Mouse (Mus musculus): ENCODE measurements around the gene Foxp1.

Gene Foxp1

DNA sequence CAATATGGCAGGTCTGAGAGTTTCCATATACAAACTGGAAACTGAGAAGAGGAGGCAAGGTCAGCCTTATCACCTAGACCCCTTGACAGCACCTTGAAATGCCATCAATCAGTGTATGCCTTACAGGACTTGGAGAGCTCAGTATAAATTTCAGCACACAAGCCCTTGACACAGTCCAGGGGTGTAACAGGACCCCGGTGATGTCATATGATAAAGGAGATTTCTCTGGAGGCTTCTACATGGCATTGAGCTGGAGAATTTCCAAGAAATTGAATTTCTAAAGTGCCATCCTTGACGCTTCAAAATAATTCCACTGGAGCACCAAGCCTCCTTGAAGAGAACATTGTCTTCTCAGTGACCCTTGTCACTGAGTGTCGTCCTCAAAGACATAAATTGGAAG, 463.8 kb downstream of the Foxp1 start:
- ATAC-seq (ENCODE audit: low TSS enrichment) = no peak

DNA sequence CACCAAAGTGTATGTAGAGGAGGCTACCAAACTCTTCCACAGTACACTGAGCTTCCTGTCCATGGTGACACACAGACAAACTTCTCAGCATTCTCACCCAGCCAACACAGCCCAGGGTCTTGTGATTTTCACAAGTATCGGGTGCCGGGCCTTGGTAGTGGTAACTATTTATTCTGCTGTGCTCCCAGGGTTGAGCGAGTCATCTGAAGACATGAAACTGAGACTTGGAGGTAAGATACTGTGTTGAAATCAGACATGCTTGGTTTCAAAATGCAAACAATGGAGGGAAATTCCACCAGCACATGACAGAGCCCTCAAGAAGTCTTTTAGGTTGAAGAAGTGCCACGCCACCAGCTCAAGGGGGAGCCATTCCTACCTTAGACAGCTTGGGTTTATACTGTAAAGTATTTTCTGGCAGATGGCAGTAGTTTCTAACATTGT, 465.4 kb downstream of the Foxp1 start:
- ATAC-seq (ENCODE audit: low TSS enrichment) = peak; percentile 79

DNA sequence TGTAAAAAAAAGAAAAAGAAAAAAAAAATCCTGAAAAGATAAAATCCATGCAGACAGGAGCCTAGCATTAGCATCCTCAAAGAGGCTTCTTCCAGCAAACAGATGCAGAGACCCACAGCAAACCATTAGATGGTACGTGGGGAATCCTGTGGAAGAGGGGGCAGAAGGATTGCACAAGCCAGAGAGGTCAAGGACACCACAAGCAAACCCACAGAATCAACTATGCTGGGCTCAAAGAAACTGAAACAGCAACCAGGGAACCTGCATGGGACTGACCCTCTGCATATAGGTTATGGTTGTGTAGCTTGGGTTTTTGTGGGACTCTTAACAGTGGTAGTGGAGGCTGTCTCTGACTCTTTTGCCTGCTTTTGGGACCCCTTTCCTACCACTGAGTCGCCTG, 466.1 kb downstream of the Foxp1 start:
- no peak for ATAC-seq (ENCODE audit: low TSS enrichment)

DNA sequence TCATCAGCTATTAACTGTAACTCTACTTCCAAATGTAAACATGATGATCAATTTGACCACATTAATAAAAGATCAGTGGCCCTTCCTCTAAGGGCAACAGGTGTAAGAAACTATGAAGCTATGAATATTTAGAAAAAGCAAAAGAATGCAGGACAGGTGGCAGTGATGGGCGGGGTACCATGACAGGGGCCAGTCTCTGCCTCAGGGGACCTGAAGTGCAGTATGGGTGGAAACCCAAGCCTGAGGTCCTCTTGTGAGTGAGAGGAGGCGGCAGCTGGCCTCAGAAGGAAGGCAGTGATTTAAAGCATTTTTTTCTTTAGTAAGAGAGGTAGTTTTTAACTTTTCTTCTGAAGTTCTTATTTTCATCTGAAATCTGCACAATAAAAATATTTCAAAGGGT, 468.5 kb downstream of the Foxp1 start:
- no peak for ATAC-seq (ENCODE audit: low TSS enrichment)

DNA sequence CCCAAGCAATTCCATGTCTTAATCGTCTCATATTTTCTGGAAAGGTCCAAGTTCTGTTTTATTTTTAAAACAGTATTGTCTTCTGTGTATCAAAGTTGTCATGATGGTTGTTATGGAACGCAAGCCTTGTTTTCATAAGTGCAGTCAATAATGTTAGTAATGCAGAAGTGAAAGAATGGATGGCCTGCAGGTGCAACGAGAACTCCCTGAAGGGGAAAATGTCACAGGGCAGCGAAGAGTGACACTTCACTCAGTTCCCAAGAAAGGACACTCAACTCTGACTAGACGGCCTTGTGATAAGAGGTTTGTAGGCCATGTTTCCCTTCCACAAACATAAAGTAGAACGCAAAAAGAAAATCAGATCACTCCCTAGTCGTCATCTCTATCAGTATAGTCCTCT, 469.4 kb downstream of the Foxp1 start:
- no peak for ATAC-seq (ENCODE audit: low TSS enrichment)

DNA sequence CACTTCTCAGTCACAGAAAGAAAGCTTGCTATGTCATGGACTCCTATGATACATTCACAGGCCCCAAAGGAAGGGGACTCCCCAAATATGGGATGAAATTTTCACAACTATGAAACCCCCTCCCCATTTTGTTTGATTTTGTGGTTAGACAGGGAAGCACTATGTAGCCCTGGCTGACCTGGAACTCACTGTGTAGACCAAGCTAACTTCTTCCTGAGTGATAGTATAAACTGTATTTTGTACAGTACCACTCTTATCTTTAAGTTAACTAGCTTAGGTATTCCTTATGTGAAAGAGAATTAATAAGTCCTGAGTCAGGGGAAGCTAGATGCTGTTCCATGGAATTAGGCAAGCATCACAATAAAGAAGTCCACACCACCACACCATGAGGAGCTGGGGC, 470.8 kb downstream of the Foxp1 start:
- ATAC-seq (ENCODE audit: low TSS enrichment) = no peak

DNA sequence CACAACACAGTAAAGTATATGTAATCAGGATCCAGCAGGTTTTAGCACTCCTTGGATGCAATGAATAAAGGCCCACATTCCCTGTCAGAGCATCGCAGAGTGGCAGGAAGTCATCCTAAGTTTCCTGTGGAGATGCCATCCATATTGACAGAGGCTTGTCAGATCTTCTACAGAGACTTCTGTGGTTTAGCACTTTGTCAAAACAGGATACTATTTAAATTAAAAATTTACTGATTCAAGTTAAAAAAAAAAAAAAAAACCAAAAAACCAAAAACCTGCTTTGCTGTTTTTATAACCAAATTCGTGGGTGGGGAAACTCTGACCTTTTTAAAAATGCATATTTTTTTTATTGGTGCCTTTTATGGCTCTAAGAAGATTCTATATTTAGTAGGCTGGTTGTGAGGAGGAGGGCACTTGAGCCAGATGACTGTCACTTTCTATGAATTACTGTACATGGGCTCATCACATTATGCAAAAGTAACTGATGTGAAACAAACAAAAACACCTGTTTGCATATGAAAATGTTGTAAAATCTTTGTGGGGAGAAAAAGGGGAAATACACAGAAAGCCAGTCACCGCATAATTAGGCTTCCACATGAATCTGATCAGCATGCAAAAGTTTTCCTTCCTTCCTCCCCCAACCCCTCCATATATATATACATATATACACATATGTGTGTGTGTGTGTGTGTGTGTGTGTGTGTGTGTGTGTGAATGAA, 472.1 kb downstream of the Foxp1 start:
- no peak for ATAC-seq (ENCODE audit: low TSS enrichment)

DNA sequence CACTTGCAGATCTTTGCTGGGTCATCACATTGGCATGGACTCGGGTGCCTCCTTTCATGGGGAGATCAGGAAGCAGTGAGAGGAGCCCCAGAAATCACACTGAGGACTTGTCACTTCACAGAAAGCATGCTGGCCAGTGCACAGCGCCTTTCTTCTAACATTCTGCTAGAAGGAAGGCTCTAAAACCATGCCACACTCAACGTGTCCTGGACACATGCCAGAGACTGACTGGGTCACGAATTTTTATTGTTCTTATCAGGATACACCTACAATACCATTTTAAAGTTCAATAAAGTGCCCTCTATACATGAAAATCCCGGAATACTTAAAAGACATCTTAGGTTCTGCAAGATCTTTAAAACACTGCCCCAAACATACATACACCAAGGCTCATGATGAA, 475.2 kb downstream of the Foxp1 start:
- no peak for ATAC-seq (ENCODE audit: low TSS enrichment)

DNA sequence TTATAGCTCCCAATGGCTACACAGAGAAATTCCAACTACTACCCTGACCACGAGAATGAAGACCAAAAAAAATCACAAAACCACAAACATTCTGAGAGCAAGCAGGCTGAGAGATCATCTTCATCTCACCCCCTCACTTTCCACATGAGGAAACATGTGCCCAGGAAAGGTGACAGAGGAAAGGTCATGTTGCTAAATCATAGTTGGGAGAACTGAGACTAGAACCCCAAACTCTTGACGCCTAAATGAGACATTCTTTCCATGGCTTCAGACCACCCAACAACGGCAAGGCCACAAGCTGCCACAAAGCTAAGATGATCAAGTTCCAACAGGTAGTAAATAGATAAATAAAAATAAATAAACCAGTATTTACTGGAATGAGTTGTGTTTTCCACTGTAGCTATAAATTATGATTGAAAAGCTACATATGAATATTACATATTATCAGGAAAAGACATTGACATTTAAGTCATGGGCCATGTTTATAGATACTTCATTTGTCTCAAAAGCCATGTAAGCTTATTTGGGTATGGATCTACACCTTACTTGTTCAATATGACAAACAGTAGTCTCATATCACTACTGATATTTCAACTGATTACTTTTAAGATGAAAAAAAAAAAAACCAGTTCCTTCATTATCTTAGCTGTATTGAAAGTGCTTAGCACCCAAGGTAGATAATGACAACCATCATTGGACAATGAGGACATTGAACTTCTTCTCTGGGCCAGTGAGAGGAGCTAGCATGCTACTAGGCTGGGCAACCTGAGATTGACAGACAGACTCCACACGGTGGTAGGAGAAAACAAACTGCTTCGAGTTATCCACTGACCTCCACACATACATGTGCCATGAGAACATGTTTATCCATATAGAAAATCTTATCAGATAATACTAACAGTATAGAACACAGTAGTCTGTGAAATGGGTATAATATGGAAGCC, 476.4 kb downstream of the Foxp1 start:
- ATAC-seq (ENCODE audit: low TSS enrichment) = no peak

DNA sequence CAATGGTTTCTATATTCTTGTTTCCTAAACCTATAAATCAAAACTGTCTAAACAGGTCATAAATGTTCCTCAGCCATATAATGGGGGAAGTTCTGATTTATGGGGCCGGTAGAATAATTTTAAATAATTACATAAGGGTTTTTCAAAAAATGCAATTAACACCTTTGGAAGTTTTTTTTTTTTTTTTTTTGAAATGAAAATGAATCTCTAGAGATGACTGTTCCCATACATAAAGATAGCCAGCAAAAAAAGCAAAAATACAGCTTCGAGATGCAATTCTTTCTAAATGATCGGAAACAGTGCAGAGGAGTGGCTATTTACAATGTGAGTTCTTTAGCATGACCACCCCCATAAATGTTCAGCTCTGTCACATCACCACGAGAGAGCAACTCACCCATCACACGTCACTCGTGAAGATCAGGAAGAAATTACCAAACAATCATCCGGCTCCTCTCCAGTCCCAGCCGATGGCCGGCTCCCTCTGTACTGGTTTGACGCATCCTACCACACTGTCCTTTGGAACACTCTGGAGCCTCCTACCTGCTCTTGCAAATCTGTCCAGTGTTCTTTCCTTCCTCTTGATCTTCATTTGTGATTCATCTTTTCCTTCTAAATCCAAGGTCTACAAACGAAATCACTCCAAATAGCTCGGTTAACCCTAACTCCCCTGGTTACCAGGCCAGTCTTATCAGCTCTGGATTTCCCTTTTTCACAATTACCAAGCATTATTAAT, 478.4 kb downstream of the Foxp1 start:
- ATAC-seq (ENCODE audit: low TSS enrichment) = peak; percentile 72

DNA sequence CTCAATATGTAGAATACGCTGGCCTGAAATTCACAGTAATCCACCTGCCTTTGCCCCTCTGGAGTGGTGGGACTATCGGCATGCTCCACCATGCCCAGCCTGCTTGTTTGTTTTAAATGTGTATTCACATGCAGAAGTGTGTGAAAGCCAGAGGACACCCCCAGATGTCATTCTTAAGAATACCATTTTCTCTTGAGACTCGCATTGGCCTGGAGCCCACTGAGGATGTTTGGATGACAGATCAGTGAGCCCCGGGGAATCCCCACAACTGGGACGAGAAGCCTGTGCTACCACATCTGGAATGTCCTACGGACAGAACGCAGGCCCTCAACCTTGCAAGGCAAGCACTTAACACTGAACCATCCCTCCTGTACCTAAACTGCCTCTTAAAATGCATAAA, 479.3 kb downstream of the Foxp1 start:
- ATAC-seq (ENCODE audit: low TSS enrichment) = no peak

DNA sequence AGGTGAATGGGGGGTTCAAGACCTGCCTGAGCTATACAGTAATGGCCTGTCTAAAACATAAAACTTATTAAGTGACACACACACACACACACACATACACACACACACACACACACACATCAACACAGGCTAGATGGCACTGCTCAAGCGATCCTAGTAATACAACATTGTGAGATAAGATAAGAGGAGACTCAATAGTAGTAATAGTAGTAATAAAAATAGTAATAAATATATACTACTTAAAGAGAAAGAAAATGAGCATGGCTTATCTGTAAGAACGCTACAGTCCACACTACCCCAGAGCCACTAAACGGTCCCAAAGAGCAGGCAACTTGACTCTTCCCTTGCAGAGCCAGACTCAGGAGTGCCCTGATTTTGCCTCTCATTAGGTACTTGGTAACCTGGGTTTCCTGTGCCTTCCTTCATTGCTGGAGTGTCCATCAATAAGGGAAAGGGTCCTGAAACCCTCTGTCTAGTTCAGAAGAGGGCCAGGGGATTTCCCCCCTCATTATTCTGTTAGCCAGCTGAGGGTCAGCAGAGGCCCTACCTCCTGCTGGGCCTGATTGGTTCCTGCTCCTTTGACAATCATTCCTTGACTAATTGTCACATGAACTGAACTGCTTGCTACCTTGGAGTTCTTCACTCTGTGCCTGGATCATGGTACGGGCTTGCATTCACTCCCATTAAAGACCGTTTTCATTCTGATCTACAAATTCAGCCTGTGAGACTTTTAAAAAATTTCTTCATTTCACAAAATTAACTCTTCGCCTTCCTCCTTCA, 480.2 kb downstream of the Foxp1 start:
- ATAC-seq (ENCODE audit: low TSS enrichment) = no peak

DNA sequence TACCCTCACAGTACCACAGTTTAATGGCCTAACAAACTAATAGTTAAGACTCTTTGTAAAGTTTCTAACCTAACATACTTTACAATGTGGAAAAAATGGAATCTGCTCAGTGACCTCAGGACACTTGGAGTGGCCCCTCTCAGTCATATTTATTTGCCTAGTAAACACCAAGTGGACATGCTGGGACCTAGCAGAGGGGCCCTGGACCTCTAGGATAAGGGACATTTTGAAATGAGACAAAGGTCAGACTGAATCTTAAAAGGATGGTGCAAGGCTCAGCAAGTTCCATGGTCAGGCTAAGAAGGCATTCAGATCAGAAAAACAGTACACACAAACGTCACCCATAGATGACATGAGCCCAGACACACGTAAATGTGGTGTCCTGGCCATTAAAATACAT, 483.5 kb downstream of the Foxp1 start:
- no peak for ATAC-seq (ENCODE audit: low TSS enrichment)

DNA sequence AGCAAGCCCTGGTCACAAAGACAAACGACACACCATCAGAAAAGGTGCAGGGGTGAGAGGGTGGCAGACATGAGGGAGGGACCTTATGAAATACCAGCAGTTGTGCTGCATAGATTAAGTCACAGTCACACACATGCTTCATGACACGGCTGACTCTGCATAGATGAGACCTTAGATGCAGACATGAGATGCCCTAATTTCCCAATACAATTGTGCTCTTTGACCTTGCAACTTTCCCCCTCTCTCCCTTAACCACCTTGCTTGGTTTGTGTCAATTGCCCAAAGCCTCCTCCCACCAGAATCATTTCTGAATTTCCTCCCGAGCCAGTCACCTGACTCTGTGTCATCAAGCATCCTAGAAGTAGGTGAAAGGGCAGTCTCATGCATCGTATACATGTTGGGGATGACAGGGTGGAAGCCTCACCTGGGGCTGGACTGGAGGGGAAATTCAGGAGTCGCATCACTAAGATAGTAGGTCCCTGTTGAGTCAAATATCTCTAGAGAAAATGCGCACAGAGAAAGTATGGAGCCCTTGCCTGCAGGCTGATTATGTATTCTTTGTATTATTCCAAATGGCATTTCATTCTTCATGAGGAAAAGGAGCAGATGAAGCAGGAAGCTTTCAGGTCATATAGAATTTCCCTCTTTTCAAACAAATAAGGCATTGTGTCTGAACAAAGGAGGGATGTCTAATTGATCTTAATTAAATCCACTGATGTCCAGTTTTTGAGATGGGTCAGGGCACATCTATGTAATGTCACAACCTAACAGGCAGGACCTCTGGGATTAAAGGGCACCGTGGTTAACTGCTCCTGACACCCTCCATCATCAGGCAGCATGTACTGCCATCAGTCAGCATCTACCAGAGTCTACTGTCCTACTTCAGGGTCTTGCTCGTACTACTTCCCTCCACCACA, 486.8 kb downstream of the Foxp1 start:
- ATAC-seq (ENCODE audit: low TSS enrichment) = no peak

DNA sequence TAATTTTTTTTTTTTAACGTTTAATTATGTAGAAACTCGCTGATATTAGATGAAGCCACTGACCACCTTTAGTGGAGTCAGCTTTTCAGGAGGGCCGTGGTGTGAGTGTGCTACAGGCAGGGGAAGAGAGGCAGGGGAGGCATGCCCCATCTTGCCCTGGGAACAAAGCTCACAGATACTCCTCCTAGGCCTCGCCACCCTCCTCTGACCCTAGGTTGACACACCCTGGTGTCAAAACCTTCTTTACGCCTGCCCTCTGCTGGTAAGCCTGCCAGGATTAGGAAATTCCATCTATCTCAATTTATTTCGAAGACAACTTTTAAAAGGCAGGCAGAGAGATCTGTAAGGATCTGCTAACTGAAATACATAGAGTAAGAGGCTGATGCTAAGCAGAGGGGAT, 489.5 kb downstream of the Foxp1 start:
- ATAC-seq (ENCODE audit: low TSS enrichment) = no peak

DNA sequence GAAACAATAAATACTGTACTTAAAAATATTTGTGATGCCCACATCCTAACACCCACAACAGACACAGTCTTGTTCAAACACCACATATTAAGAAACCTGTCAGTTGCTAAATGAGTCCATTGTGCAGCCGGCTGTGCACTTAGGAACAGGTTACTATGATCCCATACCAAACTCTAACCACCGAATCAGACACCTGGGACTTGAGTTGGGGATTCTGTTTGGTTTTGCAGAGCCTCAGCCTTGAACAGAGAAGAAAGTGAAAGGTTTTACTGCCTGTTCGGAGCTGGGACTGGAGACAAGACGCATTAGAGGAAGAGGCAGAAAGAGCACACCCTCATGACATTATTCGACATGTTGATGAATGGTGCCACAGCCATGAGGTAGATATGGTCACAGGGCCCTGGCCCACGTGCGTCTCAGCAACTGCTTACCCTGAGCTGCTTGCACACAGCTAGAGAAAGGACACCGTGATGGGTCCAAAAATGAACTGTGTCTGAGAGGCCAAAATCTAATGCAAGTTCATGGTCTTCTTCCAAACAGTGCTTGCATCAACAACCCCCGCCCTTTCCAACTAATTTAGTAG, 491.1 kb downstream of the Foxp1 start:
- no peak for ATAC-seq (ENCODE audit: low TSS enrichment)

DNA sequence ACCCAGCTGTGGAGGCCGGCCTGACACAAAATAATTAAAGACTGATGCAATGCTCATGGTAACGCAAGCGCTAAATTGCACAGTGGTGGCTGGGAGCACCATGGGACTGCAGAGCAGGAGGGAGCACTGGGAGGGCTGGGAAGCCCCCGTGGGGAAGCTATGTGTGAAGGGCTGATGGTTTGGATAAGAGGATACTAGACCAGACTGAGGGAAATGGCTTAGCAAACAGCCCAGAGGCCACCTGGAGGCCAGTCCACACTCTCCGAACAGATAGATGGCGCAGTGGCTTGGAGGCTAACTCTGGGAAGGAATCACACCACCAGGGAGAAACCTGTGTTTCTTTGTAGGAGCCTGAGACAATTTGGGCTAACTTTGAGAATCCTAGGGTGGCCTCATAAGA, 492.3 kb downstream of the Foxp1 start:
- ATAC-seq (ENCODE audit: low TSS enrichment) = no peak

DNA sequence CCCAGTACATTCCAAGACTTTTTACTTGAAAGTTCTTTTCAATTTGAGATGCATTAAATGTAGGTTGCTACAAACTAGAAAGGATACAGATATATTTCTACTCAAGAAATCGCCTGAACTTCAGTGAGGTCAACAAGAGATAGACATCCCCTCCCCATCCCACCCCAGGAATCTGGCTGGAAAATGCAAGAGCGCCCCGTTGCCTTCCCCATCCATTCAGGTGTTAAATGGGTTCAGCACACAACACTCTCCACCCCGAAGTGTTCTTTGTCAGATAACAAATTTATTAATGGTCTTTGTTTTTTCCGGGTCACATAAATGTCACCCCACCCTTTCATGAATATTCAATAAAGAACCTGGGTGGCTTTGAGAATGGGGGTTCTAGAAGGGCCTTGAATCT, 493.1 kb downstream of the Foxp1 start:
- ATAC-seq (ENCODE audit: low TSS enrichment) = no peak

DNA sequence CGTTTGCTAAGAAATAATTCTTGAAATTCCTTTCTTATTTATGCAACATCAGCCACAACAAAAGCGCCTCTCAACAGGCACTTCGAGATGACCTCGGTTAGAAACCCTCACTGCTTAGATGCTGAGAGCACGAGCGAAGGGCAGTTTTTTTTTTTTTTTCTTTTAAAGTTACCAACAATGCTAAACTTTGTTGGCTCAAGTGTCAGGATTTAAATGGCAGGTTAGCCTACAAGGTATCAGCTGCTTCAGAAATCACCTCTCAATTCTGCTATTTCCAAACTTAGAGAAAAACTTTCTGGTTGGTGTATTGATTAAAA, 493.6 kb downstream of the Foxp1 start:
- ATAC-seq (ENCODE audit: low TSS enrichment) = no peak

Measured in frontal cortex, adult (tissue).